ENCODE assay signal across 8 mouse cellular contexts in the genomic region with DNA sequence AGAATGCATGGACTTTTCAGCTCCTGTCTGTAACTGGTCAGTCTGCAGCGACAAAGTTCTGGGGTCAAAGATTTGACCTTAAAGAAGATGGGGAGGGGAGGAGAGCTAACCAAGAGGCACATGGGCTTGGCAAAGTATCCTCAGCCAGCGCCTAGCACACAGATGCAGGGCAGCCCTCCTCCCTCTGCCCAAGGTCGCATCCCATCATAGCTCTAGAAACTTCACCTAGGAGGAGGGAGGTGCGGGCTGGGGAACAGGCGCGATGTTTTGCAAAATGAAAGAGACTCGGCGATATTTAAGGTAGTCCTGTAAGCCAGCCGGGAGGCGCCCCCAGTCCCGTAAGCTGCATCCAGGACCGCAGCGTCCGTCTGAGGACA. TPM values are rescaled to one million over a fixed set of nuclear protein-coding genes. Genes with fewer than 3 reads are reported as not detected.
DNase-seq lines count a peak whose midpoint lies in the region; ATAC-seq and TF ChIP-seq lines count a peak whose summit lies in the region.
"Had no signal": no experiment of that assay in that cellular context is flagged by ENCODE, and none has a peak within 500 bp of the region (broad histone marks: within the 10 kb centered on the region; RNA-seq: fewer than 3 reads in every experiment).

No protein-coding gene starts in this region.

- TF ChIP-seq CTCF in olfactory bulb, adult 2 months (IDR thresholded peaks at IDR 0.05; ENCODE audit: insufficient read depth, low read depth, low read length), result no peak

- peaks cover 45% of the 10 kb centered on the region for H3K4me1 ChIP-seq in lung, embryonic 15.5 days
- peaks cover 34% of the 10 kb centered on the region for H3K4me1 ChIP-seq in embryonic facial prominence, embryonic 15.5 days
- peaks cover 11% of the 10 kb centered on the region for H3K4me1 ChIP-seq in intestine, embryonic 15.5 days (replicated peaks)
- H3K4me1 ChIP-seq in olfactory bulb, adult 2 months (ENCODE audit: control insufficient read depth, insufficient read depth, low read length), result peaks cover 10% of the 10 kb centered on the region

- H3K27ac ChIP-seq in lung, embryonic 15.5 days, result peak overlapping the region; percentile 85
- peak overlapping the region; percentile 72 for H3K27ac ChIP-seq in embryonic facial prominence, embryonic 15.5 days (replicated peaks)
- no peak overlapping the region for H3K27ac ChIP-seq in intestine, embryonic 15.5 days
- 0 out of 2 replicates have a peak overlapping the region, but pooled peaks have one; percentile 31 for H3K27ac ChIP-seq in olfactory bulb, adult 2 months (ENCODE audit: insufficient read depth, low read depth, low read length)

- no peaks in the 10 kb centered on the region for H3K27me3 ChIP-seq in lung, embryonic 15.5 days
- H3K27me3 ChIP-seq in embryonic facial prominence, embryonic 15.5 days, result 0 out of 2 replicates have a peak, but pooled peaks cover 2% of the 10 kb centered on the region
- peaks cover 8% of the 10 kb centered on the region; the same call in 1 of the 2 replicates for H3K27me3 ChIP-seq in intestine, embryonic 15.5 days (replicated peaks)

- H3K9me3 ChIP-seq in lung, embryonic 15.5 days, result no peaks in the 10 kb centered on the region
- H3K9me3 ChIP-seq in embryonic facial prominence, embryonic 15.5 days (replicated peaks), result no peaks in the 10 kb centered on the region
- no peaks in the 10 kb centered on the region for H3K9me3 ChIP-seq in intestine, embryonic 15.5 days

- ATAC-seq in lung, embryonic 15.5 days (ENCODE audit: borderline replicate concordance, extremely low read depth, low FRiP score, low TSS enrichment), result no peak
- ATAC-seq in embryonic facial prominence, embryonic 15.5 days (ENCODE audit: insufficient number of reproducible peaks, low FRiP score, low TSS enrichment, low read depth), result no peak
- no peak for ATAC-seq in intestine, embryonic 15.5 days
- ATAC-seq in activated CD4-positive, CD25-positive, alpha-beta regulatory T cell, adult 4 months, result no peak

- 2% methylated on average over 14 of the region's 14 CpGs for WGBS in lung, embryonic 15.5 days
- WGBS in embryonic facial prominence, embryonic 15.5 days, result 2% methylated on average over 14 of the region's 14 CpGs
- 2% methylated on average over 14 of the region's 14 CpGs for WGBS in intestine, embryonic 15.5 days
- 12% methylated on average over 14 of the region's 14 CpGs for WGBS in olfactory bulb, adult 2 months

- H3K4me2 ChIP-seq in lung, embryonic 15.5 days, result peak overlapping the region; percentile 83
- peak overlapping the region; percentile 89 for H3K4me2 ChIP-seq in embryonic facial prominence, embryonic 15.5 days (replicated peaks)
- peak overlapping the region; percentile 97 for H3K4me2 ChIP-seq in intestine, embryonic 15.5 days (replicated peaks)

- H3K4me3 ChIP-seq in lung, embryonic 15.5 days, result peak overlapping the region; percentile 85
- peak overlapping the region; percentile 80 for H3K4me3 ChIP-seq in embryonic facial prominence, embryonic 15.5 days (replicated peaks)
- H3K4me3 ChIP-seq in intestine, embryonic 15.5 days (replicated peaks), result peak overlapping the region; percentile 78
- peak overlapping the region; percentile 78 for H3K4me3 ChIP-seq in olfactory bulb, adult 2 months (ENCODE audit: insufficient read depth, low read depth, low read length)
- H3K4me3 ChIP-seq: myocyte had no signal

- peak overlapping the region; percentile 81 for H3K9ac ChIP-seq in lung, embryonic 15.5 days
- peak overlapping the region; percentile 73 for H3K9ac ChIP-seq in embryonic facial prominence, embryonic 15.5 days
- peak overlapping the region; percentile 67 for H3K9ac ChIP-seq in intestine, embryonic 15.5 days

- no peaks in the 10 kb centered on the region for H3K36me3 ChIP-seq in lung, embryonic 15.5 days
- no peaks in the 10 kb centered on the region for H3K36me3 ChIP-seq in embryonic facial prominence, embryonic 15.5 days
- no peaks in the 10 kb centered on the region for H3K36me3 ChIP-seq in intestine, embryonic 15.5 days

- TF ChIP-seq POLR2A in olfactory bulb, adult 2 months (IDR thresholded peaks at IDR 0.05; ENCODE audit: insufficient read depth, low read depth, low read length), result no peak

- no peak for DNase-seq in lung, postnatal 36 days
- DNase-seq in urinary bladder, postnatal 10 days (ENCODE audit: low spot score), result no peak

RNA-seq across cellular contexts. Expression of a gene that starts 0.5 kb away (rescaled TPM):
- polyA plus RNA-seq in lung, embryonic 15.5 days (2015; fragmentation: Nextera tagmentation; extraction: Ambion mirVana), result 3.7 and 3.9 TPM in 2 replicates
- polyA plus RNA-seq in embryonic facial prominence, embryonic 15.5 days (2015; fragmentation: Nextera tagmentation; extraction: Ambion mirVana), result 1.7 and 2.8 TPM in 2 replicates
- 1.3 and 1.4 TPM in 2 replicates for polyA plus RNA-seq in intestine, embryonic 15.5 days (2015; fragmentation: Nextera tagmentation; extraction: Ambion mirVana)
- not detected in 2 replicates for polyA plus RNA-seq in olfactory bulb, adult 2 months (2012; ENCODE audit: insufficient read depth, insufficient read length, low replicate concordance, missing spikeins)
- not detected for polyA plus RNA-seq in activated CD4-positive, CD25-positive, alpha-beta regulatory T cell, adult 4 months (2017; shearing (Covaris generic))

RNA-seq across cellular contexts. Expression of a gene that starts 6.8 kb away (rescaled TPM):
- not detected in 2 replicates for polyA plus RNA-seq in lung, embryonic 15.5 days (2015; fragmentation: Nextera tagmentation; extraction: Ambion mirVana)
- not detected in 2 replicates for polyA plus RNA-seq in embryonic facial prominence, embryonic 15.5 days (2015; fragmentation: Nextera tagmentation; extraction: Ambion mirVana)
- not detected in 2 replicates for polyA plus RNA-seq in intestine, embryonic 15.5 days (2015; fragmentation: Nextera tagmentation; extraction: Ambion mirVana)
- not detected in 2 replicates for polyA plus RNA-seq in olfactory bulb, adult 2 months (2012; ENCODE audit: insufficient read depth, insufficient read length, low replicate concordance, missing spikeins)
- polyA plus RNA-seq in activated CD4-positive, CD25-positive, alpha-beta regulatory T cell, adult 4 months (2017; shearing (Covaris generic)), result not detected
- polyA plus RNA-seq: myocyte had no signal
